Comparison of ENCODE assay signal across 37 mouse cellular contexts in the genomic region with DNA sequence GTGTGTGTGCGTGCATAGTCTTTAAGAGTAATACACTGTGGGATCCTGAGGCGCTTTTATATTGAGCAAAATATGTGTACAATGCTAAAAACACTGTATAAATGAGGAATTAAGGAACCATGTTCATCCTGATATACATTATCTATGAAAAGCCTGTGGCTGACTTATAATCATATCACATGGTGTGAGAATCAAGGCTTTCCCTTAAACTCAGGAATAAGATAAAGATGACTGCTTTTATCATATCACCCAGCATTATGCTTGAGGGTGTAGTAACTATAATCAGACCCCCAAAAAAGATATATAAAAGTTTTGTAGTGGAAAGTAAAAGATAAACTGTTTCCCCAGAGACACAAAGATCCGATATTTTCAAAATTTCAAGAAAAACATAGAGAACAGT. TPM values are rescaled to one million over a fixed set of nuclear protein-coding genes. Genes with fewer than 3 reads are reported as not detected.
"Had no signal": no experiment of that assay in that cellular context is flagged by ENCODE, and none has a peak within 500 bp of the region (broad histone marks: within the 10 kb centered on the region; RNA-seq: fewer than 3 reads in every experiment).

No protein-coding gene starts in this region.

- H3K36me3 ChIP-seq: limb, embryonic 10.5 days; limb, embryonic 12.5 days; limb, embryonic 13.5 days; limb, embryonic 15.5 days; liver, embryonic 12.5 days; liver, embryonic 13.5 days; liver, embryonic 15.5 days; lung, embryonic 15.5 days; midbrain, embryonic 10.5 days; midbrain, embryonic 12.5 days; midbrain, embryonic 13.5 days; midbrain, embryonic 15.5 days; neural tube, embryonic 12.5 days had no signal

- H3K27ac ChIP-seq: limb, embryonic 10.5 days; limb, embryonic 12.5 days; limb, embryonic 13.5 days; limb, embryonic 15.5 days; liver, embryonic 12.5 days; liver, embryonic 13.5 days; liver, embryonic 14.5 days; liver, embryonic 15.5 days; lung, embryonic 15.5 days; macrophage; midbrain, embryonic 10.5 days; midbrain, embryonic 12.5 days; midbrain, embryonic 13.5 days; midbrain, embryonic 15.5 days; neural tube, embryonic 12.5 days had no signal

- H3K4me3 ChIP-seq: limb, embryonic 10.5 days; limb, embryonic 12.5 days; limb, embryonic 13.5 days; limb, embryonic 15.5 days; liver, embryonic 12.5 days; liver, embryonic 13.5 days; liver, embryonic 15.5 days; lung, embryonic 15.5 days; megakaryocyte, embryonic 14.5 days; midbrain, embryonic 10.5 days; midbrain, embryonic 12.5 days; midbrain, embryonic 13.5 days; midbrain, embryonic 15.5 days; myocyte; neural tube, embryonic 12.5 days had no signal

- H3K9ac ChIP-seq: limb, embryonic 12.5 days; limb, embryonic 13.5 days; limb, embryonic 15.5 days; liver, embryonic 12.5 days; liver, embryonic 13.5 days; liver, embryonic 14.5 days; liver, embryonic 15.5 days; liver, postnatal 0 days; lung, embryonic 14.5 days; lung, embryonic 15.5 days; midbrain, embryonic 12.5 days; midbrain, embryonic 13.5 days; midbrain, embryonic 15.5 days; neural tube, embryonic 12.5 days had no signal

- H3K4me1 ChIP-seq: limb, embryonic 10.5 days; limb, embryonic 12.5 days; limb, embryonic 13.5 days; limb, embryonic 15.5 days; liver, embryonic 12.5 days; liver, embryonic 13.5 days; liver, embryonic 15.5 days; lung, embryonic 15.5 days; megakaryocyte, embryonic 14.5 days; midbrain, embryonic 10.5 days; midbrain, embryonic 12.5 days; midbrain, embryonic 13.5 days; midbrain, embryonic 15.5 days; neural tube, embryonic 12.5 days had no signal

- H3K9me3 ChIP-seq: limb, embryonic 10.5 days; limb, embryonic 12.5 days; limb, embryonic 13.5 days; limb, embryonic 15.5 days; liver, embryonic 12.5 days; liver, embryonic 13.5 days; liver, embryonic 15.5 days; lung, embryonic 15.5 days; midbrain, embryonic 10.5 days; midbrain, embryonic 12.5 days; midbrain, embryonic 13.5 days; midbrain, embryonic 15.5 days; neural tube, embryonic 12.5 days had no signal

- DNase-seq: left cerebral cortex, postnatal 4 days; liver; liver, embryonic 13.5 days; liver, postnatal 0 days; lung, adult 18-20 months; lung, adult 2 months; lung, embryonic 14.5 days; lung, postnatal 10 days; lung, postnatal 14 days; lung, postnatal 36 days; lung, postnatal 4 days; midbrain, embryonic 14.5 days had no signal

- H3K27me3 ChIP-seq: limb, embryonic 13.5 days; liver, embryonic 12.5 days; liver, embryonic 13.5 days; liver, embryonic 15.5 days; lung, embryonic 15.5 days; midbrain, embryonic 12.5 days; midbrain, embryonic 13.5 days; midbrain, embryonic 15.5 days; neural tube, embryonic 12.5 days had no signal

RNA-seq across cellular contexts. Expression of a gene that starts 39.0 kb away (rescaled TPM):
- total RNA-seq: liver, adult 2 months; megakaryocyte progenitor cell, adult 5-6 weeks; megakaryocyte, adult 5-6 weeks; megakaryocyte-erythroid progenitor cell, adult 5-6 weeks; monocyte, adult 5-6 weeks had no signal
- polyA plus RNA-seq: liver, adult 2 months; liver, embryonic 15.5 days; liver, embryonic 16.5 days; liver, postnatal 0 days; lung, postnatal 0 days; macrophage; midbrain, embryonic 10.5 days; midbrain, embryonic 11.5 days; midbrain, embryonic 12.5 days; myocyte; neural tube, embryonic 11.5 days had no signal
